Mouse (Mus musculus) cerebellum, adult 8-10 months (tissue): ENCODE results near the gene Snf8.

Experiments used
- DNase-seq: peaks from one replicate; pipeline ENCODE4 v3.0.0; 2022

Snf8 gene

DNA sequence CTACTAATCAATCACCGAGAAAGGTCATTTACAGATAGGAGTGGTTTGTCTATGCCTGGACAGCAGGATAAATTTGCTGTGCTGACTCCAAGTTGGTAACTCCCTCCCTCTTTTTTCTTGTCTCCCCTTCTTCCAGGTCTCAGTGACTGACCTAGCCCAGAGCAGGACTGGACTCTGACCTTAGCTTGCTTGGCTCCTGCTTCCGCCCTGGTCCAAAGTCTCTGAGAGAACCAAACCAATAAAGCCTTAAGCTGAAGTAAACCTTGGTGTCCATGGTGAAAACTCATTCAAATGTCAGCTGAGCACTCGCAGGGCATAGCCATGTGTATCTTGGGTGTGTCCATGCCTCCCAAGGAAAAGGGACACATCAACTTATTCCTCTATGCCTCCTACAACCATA lies 4.1 kb upstream of the Snf8 start:
- no peak for DNase-seq

GRCm38 (mm10) chr11:96031701-96032100 lies 3.0 kb upstream of the Snf8 start:
- no peak for DNase-seq

GRCm38 (mm10) chr11:96033264-96033663 lies 1.4 kb upstream of the Snf8 start:
- no peak for DNase-seq

DNA sequence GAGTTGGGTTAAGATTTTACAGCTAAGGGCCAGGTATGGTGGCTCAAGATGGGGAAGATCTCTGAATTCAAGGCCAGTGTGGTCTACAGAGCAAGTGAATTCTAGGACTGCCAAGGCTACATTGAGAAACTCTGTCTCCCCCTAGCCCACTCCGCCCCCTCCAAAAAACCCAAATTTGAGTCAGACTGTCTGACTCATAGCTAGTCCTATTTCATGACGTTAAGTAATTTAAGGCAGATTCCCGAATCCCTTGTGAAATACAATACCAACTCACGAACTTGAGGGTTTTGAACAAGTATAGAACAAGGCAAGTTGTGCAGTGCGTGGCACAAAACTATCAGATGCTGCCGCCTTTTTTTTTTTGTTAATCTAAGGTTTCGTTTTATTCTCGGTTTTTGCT lies 569 bp upstream of the Snf8 start:
- no peak for DNase-seq

- DNase-seq, result no peak
Measured at GRCm38 (mm10) chr11:96035133-96035532, 448 bp downstream of the Snf8 start.

- no peak for DNase-seq
Measured at GRCm38 (mm10) chr11:96037499-96037898, 2.8 kb downstream of the Snf8 start.

DNA sequence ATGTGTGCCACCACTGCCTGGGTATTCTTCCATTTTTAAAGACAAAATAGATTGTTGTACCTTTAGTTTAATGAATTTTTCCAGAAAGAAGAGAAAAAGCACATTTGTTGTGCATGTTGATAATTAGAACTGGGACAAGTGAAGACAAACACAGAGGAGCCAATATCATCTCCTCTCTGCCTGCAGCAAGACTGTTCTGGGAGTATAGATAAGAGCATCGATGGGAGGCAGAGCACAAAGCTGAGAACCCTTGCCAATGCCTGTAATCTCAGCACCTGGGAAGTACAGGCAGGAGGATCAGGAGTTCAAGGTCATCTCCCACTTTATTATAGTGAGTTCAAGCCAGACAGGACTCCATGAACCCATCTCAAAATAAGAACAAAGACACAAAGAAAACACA lies 3.9 kb downstream of the Snf8 start:
- DNase-seq, result no peak

DNA sequence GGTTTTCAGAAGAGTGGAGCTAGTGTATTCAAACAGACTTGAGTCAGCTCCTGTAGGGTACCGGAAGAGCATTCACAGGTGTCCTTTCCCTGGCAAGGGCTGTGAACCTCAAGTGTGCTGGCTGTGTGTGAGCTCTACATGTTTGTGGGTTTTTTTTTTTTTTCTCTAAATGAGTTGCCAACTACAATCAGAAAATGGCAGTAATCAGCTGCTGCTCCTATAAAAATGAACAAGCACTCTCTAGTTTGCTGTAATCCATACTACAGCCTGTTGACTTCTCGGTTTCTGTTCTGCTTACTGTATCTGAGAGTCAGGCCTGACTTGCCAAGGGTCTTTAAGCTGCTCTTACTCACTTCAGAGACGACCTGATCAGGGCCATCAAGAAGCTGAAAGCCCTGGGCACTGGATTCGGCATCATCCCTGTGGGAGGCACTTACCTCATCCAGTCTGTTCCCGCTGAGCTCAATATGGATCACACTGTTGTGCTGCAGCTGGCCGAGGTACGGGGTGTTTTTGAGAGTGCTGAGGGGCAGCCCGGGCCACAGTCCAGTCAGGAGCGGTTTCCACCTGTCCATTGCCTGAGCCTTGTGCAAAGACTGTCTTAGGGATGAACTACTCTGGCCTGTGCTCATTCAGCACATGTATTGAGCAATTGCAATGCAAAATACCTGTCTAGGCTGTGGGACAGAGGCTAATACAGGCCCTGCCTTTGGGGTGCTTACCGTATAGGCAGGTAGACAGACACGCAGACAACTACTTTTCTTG lies 10.3 kb downstream of the Snf8 start:
- DNase-seq, result no peak

GRCm38 (mm10) chr11:96046028-96046427 lies 11.3 kb downstream of the Snf8 start:
- no peak for DNase-seq

DNA sequence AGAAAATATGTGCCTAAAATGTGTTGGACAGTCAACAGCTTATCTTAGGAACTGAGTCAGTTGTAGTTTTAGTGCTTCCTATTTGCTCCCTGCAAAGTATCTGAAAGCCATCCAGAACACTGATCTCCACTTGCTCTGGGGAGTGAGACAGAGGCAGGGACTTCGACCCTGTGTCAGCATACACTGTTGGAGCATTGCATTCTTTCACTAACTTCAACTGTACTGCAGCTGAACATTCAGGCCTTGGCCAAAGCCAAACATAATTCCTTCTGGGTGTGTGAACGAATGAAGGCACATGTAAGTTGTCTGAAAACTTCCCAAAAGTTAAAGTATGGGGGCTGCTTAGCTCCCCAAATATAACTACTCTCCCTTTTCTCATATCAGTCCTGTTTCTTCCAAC lies 12.1 kb downstream of the Snf8 start:
- DNase-seq, result no peak

DNA sequence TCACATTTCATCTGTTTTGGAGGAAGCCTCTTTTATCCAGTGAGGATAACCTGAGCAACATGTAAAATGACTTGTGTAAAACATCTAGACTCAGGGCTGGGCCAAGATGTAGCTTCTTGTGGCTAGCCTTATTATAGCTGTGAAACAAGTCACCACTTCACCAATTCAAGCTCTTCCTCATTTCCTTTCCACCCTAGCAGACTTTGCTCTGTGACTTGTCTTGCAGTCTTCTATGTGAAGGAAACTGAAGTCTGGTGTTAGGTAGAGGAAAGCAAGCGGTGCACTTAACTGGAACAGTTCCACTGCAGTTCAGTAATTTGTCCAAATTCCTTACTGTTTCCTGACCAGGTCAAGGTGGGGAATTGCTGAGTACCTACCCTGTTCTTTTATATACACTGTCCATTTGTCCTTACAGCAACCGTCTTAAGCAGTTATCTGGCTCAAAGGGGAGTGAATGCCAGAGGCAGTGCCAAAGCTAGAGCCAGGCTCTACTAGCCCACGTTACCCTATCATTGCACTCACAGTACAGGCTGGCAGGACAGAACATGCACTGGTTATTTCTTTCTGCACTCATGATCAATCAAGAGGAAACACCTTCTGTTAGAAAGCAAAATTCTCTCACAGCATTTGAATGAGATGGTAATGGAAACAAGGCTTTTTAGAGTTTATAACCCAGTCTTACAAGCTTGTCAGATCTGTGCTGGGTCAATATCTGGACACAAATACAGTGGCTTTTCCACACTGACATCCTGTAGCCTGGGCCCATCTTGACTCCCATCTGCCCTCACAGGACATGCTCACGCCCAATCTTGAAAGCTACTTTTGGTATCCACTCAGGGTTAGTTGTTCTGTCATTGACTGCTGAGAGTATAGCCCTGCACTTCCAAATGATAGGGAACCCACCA lies 13.0 kb downstream of the Snf8 start:
- no peak for DNase-seq

GRCm38 (mm10) chr11:96049939-96050338 lies 15.3 kb downstream of the Snf8 start:
- no peak for DNase-seq

DNA sequence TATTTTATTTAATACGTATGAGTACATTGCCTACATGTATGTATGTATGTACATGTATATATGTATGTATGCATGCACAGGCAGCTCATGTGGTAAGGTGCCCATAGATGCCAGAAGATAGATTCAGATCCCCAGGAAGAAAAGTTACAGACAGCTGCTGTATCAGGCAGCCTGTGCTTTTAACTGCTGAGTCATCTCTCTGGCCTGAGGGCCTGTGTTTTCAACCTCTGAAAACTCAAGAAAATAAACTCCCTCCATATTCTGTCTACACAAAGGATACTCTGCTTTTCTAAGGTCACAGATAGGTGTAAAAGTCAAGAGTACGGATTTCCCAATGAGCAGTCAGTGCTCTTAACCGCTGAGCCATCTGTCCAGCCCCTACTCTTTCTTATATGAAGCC lies 16.2 kb downstream of the Snf8 start:
- DNase-seq, result no peak

- DNase-seq, result no peak
Measured at GRCm38 (mm10) chr11:96058309-96058708, 23.6 kb downstream of the Snf8 start.

DNA sequence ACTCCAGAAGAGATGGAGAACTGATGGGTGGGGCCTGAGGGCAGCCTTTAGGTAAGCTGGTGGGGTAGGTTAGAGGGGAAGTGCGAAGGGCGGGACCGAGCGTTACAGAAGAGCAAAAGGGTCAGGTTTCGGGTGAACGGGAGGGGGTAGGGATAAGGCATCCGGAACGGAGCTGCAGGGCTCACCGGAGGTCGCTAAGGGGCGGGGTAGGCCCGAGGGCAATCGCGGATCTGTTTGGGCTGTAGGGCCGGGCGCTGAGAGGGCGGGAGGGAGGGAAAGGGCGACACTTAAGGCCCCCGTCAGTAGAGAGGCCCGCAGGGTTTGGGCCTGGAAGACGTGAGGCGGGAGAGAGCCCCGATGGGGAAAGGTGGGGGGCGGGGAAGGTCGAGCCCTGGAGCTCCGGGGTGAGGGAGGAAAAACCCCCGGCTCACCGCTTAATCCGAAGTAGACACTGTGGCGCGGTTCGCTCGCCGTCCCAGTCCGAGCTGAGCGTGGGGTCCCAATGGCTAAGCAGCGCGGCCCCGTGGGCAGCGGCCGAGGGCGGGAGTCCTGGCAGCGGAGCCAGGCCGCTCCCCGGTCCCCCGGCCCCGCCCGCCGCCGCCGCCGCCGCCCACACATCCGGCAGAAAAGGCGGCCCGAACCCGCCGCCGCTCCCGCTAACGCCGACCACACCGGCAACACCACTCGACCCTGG lies 30.0 kb downstream of the Snf8 start:
- peak; percentile 29 for DNase-seq

DNA sequence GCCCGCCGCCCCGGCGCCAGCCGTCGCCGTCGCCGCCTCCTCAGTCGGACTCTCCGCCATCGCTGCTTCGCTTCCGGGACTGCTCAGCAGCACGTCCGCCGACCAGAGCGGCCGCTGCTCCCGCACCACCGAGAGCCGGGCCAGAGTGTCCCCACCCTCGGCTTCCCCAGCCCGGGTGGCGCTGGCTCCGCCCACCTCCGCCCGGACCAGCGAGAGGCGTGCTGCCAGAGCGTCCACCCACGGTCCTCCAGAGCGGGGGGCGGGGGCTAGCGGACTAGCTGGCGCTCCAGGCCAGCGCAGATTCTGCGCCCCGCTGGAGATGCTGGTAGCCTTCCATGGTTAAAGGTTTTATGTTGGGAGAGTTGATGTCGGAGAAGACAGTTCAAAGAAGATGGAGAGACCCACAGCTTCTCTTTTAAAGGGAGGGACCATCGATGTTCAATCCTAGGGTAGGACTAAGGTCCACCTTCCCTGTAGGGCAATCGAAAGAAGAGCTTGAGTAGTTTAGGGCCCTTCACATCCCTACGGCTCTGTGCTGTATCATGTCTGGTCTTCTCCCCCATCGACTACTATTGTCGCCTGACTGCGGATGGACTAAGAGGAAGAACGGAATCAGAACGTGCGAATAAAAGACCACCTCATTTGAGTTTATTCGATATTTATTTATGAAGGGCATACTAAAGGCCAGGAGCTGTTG lies 30.7 kb downstream of the Snf8 start, which contains the start of gene Ube2z:
TSS of gene Ube2z (minus strand) at position 174 of the 697 bp plus-strand sequence.
- DNase-seq, result peak; percentile 98

DNA sequence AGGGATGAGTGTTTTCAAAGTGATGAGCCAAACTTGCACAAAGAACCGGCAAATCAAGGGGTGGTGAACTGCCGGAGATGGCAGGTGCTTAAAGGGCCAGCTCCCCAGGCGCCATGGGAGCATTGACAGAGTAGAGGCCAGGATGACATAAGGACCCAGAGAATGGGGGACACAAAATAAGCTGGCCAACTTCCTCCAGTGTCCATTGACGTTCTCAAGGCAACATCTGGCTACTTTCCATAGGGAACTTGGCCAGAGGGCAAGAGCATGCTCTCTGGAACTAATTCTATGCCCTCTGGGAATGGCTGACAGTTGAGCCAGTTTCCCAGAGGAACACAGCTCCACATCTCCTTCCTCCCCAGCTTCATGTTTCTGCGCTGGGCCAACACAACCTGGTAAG lies 33.5 kb downstream of the Snf8 start:
- DNase-seq, result no peak

DNA sequence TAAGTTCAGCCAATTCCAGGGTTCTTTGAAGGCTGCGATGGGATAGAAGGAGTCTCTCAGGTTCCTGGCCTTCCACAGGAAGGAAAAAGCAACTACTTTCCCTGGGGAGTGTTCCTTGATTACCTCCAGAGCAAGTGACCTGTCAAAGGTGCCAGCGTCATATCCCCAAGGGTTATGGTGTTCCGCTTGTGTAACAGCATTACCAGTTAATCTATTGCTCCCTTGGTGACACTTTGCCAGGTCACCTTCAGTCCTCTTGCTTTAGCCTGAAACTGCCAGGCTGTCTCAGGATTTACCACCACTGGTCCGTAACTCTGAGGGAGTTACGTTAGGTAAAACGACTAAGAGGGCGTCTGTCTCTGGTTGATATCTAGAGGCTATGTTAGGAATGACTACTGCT lies 35.7 kb downstream of the Snf8 start:
- no peak for DNase-seq

- no peak for DNase-seq
Measured at GRCm38 (mm10) chr11:96071013-96071412, 36.3 kb downstream of the Snf8 start.

DNA sequence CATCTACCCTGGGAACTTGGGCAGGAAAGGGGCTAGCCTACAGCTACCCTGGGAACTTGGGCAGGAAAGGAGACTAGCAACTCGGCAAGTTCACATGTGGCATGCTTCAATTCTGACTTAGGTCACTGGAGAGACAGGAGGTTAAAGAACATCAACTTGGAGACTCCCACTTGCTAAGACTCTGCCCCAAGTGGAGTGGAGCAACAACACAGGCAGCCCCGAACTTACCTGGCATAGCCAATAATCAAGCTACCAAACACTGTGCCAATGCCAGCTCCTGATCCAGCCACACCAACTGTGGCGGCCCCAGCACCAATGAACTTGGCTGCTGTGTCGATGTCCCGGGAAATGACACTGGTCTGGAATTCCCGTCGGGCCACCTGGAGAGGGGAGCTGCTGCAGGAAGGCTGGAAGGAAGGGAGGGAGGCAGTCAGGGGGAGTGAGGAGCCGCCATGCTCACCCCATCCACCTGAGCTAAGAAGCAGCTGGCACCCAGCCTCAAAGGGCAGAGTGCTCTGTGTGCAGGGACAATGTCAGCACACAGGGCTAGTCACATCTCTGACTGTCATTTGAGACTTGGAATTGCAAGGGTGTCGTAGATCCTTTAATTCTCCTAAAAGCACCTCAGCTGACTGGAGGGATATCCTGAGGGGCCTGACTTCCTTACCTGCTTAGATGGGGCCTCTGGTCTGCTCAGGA lies 38.8 kb downstream of the Snf8 start:
- no peak for DNase-seq

GRCm38 (mm10) chr11:96074351-96075176 lies 39.9 kb downstream of the Snf8 start:
- DNase-seq, result peak; percentile 39
